Mouse (Mus musculus) liver, embryonic 16.5 days (tissue): Measurements from ENCODE around the gene Cdh13. TPM values are rescaled to one million over a fixed set of nuclear protein-coding genes. Genes with fewer than 3 reads are reported as not detected.

Source experiments
- ATAC-seq: fragments of 200-750 bp; cut with Nextera tagmentation; 2 replicates; pipeline ENCODE4 v1.8.0; 2017; ENCODE audit warnings: low read depth, mild to moderate bottlenecking, moderate number of reproducible peaks, moderate library complexity
- H3K27ac ChIP-seq: fragments of 300-500 bp; sonication (generic); 2 replicates; pipeline ENCODE4 v1.5.1; 2014; ENCODE audit warnings: mild to moderate bottlenecking, low read length
- H3K27me3 ChIP-seq: fragments of 300-500 bp; sonication (generic); 2 replicates; pipeline ENCODE4 v1.6.1; 2014; ENCODE audit warnings: low read depth, low read length, mixed read lengths; ENCODE audit not compliant: control insufficient read depth, insufficient read depth
- H3K36me3 ChIP-seq: fragments of 300-500 bp; sonication (generic); 2 replicates; pipeline ENCODE4 v1.6.1; 2014; ENCODE audit warnings: mild to moderate bottlenecking; ENCODE audit not compliant: control insufficient read depth, insufficient read depth
- H3K4me1 ChIP-seq: fragments of 300-500 bp; sonication (generic); 2 replicates; pipeline ENCODE4 v1.6.1; 2014; ENCODE audit warnings: low read depth, low read length, mixed read lengths; ENCODE audit not compliant: control insufficient read depth
- H3K4me2 ChIP-seq: fragments of 300-500 bp; sonication (generic); 2 replicates; pipeline ENCODE4 v1.6.1; 2014; ENCODE audit warnings: low read depth, low read length, mixed read lengths
- H3K4me3 ChIP-seq: fragments of 300-500 bp; sonication (generic); 2 replicates; pipeline ENCODE4 v1.5.1; 2014; ENCODE audit warnings: low read depth, mild to moderate bottlenecking, low read length
- H3K9ac ChIP-seq: fragments of 300-500 bp; sonication (generic); 2 replicates; pipeline ENCODE4 v1.6.1; 2014; ENCODE audit warnings: low read depth, low read length
- H3K9me3 ChIP-seq: fragments of 300-500 bp; sonication (generic); replicated peaks from 2 replicates; pipeline ENCODE4 v1.6.1; 2016; ENCODE audit warnings: low read length; ENCODE audit not compliant: control insufficient read depth
- WGBS: fragments of 180-500 bp; shearing (Covaris S2); extraction: QIAGEN DNeasy Blood & Tissue Kit; methylation state at CpG from one replicate; pipeline ENCODE4 v1.1.7; 2014; ENCODE audit not compliant: insufficient replicate concordance; 5-methylcytosine and 5-hydroxymethylcytosine counted together
- polyA plus RNA-seq: library from polyadenylated mRNA; unstranded; fragments of >200 nt; fragmentation: Nextera tagmentation; extraction: Ambion mirVana; gene quantifications from 2 replicates; pipeline ENCODE4 v1.2.1, GENCODE M21; 2015

The Cdh13 gene
- polyA plus RNA-seq, 1 experiment from 2014 or later, result 1.0 TPM

DNA sequence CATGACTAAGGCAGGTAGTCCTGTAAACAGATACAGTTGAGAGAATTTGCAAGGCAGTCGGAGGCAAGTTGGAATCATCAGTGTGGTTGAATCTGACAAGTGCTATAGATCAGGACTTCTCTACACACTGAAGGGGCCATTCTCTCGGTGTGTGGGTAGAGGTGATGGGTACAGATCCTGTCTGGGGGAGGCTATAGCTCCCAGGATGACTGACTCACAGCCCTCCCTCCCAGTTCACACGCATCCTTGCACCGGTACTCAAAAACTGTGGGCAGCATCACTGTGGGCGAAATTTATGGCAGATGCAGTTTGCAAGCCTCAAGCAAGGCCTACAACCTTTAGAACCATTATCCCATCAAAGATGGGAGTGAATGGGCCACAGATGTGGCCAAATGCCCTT is 381.5 kb downstream of the Cdh13 start:
- no peak overlapping the region for H3K9ac ChIP-seq
- no peak overlapping the region for H3K4me3 ChIP-seq
- no peaks in the 10 kb centered on the region for H3K4me1 ChIP-seq
- no peak overlapping the region for H3K27ac ChIP-seq
- no peak overlapping the region for H3K4me2 ChIP-seq
- ATAC-seq, result no peak
- H3K36me3 ChIP-seq, result no peaks in the 10 kb centered on the region
- peaks cover 2% of the 10 kb centered on the region for H3K9me3 ChIP-seq
- whole genome bisulfite sequencing, result 76% methylated on average over 5 of the region's 5 CpGs
- no peaks in the 10 kb centered on the region for H3K27me3 ChIP-seq

DNA sequence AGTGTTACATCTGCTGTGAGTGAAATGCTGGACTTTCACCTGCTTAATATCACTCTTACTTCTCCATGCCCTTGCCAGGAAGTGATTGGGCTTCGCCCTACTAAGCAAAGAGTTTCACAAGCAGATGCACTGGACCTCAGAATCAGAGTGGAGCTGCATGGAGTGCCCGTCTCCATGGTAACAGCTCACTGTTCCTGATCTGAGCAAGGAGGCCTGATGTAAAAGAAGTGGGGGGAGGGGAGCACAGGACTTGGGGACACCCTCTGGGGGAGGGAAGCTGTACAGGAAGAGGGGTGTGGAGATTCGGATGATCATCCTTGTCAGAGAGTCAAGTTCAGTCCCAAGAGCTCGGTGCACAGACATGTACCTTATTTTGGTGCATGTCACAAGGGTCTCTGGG is 384.2 kb downstream of the Cdh13 start:
- no peak for ATAC-seq
- Histone ChIP-seq H3K36me3 (no peaks in the 10 kb centered on the region), H3K4me3 (no peak overlapping the region), H3K9ac (no peak overlapping the region), H3K4me1 (no peaks in the 10 kb centered on the region), H3K27ac (no peak overlapping the region), H3K9me3 (peaks cover 2% of the 10 kb centered on the region), H3K4me2 (no peak overlapping the region), H3K27me3 (no peaks in the 10 kb centered on the region)
- whole genome bisulfite sequencing, result 68% methylated on average over 4 of the region's 4 CpGs

DNA sequence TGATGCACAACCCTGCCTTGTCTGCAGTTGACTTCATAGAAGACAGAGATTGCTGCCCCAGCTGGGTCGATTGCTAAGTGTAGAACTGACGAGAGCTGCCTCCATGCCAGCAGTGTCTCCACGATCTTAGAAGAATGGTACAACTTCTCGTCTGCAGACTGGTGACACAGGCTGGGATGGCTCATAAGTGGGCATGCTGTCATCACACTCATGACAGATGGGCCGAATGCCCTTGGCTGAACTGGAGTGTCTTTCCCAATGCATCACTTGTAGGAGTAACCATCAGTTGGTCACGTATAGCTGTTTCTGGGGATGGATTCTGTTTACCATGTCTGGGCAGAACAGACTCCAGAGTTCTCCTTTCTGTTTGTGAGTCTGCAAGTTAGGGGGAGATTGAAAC is 392.7 kb downstream of the Cdh13 start:
- Histone ChIP-seq H3K4me1 (no peaks in the 10 kb centered on the region), H3K27me3 (no peaks in the 10 kb centered on the region), H3K4me2 (no peak overlapping the region), H3K4me3 (no peak overlapping the region), H3K9ac (no peak overlapping the region), H3K36me3 (no peaks in the 10 kb centered on the region), H3K27ac (no peak overlapping the region), H3K9me3 (no peaks in the 10 kb centered on the region)
- ATAC-seq, result no peak
- whole genome bisulfite sequencing, result 69% methylated on average over 6 of the region's 6 CpGs

DNA sequence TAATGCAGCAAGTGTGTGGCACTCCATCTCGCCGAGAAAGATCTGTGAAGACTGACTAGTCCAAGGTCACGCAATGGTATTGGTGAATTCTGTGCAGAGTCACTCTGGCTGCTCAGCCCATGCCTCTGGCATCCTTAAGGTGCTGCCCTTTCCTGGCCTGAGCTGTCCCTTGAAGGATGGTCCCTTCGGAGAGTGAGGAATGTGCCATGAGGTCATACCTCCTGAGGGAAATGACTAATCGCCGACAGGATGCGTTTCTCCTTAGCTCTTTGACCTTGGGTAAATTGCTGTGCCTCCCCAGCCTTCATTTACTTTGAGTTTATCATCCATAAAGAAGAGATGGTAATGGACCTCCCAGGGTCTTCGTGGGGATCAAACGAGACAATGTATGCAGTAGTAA is 395.8 kb downstream of the Cdh13 start:
- no peak overlapping the region for H3K4me2 ChIP-seq
- no peak overlapping the region for H3K4me3 ChIP-seq
- no peak overlapping the region for H3K9ac ChIP-seq
- H3K27ac ChIP-seq, result no peak overlapping the region
- ATAC-seq, result no peak
- H3K27me3 ChIP-seq, result no peaks in the 10 kb centered on the region
- H3K4me1 ChIP-seq, result no peaks in the 10 kb centered on the region
- no peaks in the 10 kb centered on the region for H3K36me3 ChIP-seq
- WGBS, result 51% methylated on average over 9 of the region's 9 CpGs
- H3K9me3 ChIP-seq, result no peaks in the 10 kb centered on the region

DNA sequence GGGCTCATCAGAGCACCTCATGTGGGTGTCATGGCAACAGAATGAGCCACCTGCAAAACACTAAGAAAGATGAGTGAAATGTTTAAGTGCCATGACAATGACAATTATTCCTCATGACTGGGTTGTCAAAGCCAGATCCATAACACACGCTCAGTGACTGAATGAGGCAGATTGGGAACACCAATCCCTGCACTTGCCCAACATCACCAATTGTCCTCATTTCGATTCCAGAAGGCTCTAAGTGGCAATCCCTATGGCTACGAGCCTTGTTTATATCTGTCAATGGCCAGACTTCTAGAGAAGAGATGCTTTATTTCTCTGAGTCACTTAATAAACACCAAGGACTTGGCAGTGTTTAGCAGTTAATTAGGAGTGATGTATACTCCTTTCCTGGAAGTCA is 399.9 kb downstream of the Cdh13 start:
- Histone ChIP-seq H3K27me3 (no peaks in the 10 kb centered on the region), H3K36me3 (no peaks in the 10 kb centered on the region), H3K4me3 (no peak overlapping the region), H3K9ac (no peak overlapping the region), H3K27ac (no peak overlapping the region), H3K9me3 (no peaks in the 10 kb centered on the region), H3K4me1 (no peaks in the 10 kb centered on the region), H3K4me2 (no peak overlapping the region)
- 48% methylated on average over 3 of the region's 3 CpGs for WGBS
- no peak for ATAC-seq

DNA sequence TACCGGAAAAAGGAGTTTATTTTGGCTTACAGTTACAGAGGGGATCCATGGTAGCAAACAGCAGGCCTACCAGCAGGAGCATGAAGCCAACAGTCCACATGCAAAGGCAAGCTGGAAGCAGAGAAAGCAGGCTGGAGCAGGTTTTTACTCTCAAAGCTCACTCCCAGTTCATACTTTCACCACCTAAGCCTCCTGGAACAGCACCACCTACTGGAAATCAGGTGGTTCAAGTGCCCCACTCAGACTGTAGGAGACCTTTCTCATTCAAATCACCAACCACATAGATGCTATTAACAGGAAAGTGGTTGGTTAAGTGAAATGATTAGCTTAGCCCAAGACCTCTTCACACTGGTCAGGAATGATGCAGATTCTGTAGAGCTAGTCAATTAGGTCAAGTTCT is 402.3 kb downstream of the Cdh13 start:
- Histone ChIP-seq H3K4me2 (no peak overlapping the region), H3K27ac (no peak overlapping the region), H3K9ac (no peak overlapping the region), H3K36me3 (no peaks in the 10 kb centered on the region), H3K27me3 (no peaks in the 10 kb centered on the region), H3K9me3 (no peaks in the 10 kb centered on the region), H3K4me3 (no peak overlapping the region), H3K4me1 (no peaks in the 10 kb centered on the region)
- WGBS, result 70% methylated on average over 1 of the region's 1 CpGs
- ATAC-seq, result no peak

DNA sequence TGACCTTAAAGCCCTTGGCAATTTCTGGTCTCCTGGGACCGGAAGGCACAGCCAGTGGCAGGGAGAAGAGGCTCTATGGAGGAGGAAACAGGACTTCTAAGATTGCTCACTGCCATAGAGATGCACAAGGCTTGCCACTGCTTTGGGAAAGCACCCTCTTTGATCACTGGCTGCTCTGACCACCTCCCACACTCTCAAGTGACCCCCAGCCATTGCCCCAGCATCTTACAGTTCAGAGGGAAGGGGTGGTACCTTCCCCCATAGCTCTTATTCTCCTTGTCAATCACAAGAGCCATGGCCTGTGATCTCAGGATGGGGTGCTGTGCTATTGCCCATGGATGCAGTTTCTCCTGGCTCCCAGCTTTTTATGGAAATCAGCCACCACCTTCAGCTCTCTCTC is 406.3 kb downstream of the Cdh13 start:
- Histone ChIP-seq H3K4me2 (no peak overlapping the region), H3K36me3 (no peaks in the 10 kb centered on the region), H3K27me3 (no peaks in the 10 kb centered on the region), H3K27ac (no peak overlapping the region), H3K4me1 (no peaks in the 10 kb centered on the region), H3K4me3 (no peak overlapping the region), H3K9me3 (no peaks in the 10 kb centered on the region), H3K9ac (no peak overlapping the region)
- ATAC-seq, result no peak
- 36% methylated on average over 1 of the region's 1 CpGs for WGBS

DNA sequence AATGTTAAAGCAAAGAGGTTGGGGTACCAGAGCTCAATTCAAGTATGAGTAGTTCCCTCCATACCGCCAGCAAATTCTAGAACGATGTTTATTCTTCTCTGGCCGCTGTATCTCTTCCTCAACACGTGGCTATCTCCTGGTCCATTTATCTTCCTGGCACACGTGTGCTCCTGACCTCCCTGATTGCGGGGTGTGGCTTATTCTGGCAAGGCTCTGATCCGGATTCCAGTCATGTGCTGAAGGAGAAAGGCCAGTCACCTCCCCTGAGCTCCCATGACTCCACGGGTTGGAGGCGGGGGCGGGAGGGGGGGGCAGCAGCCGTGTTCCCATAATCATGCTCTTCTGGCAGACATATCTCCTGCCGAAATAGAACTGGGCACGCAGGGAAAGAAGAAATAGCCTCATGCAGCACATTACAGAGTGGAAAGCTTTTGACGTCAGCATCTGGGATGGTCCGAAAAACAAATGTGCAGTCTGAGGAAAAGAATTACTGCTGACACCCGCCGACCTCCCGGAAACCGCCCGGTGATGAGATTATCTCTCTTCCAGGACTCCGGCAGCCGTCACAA is 417.9 kb downstream of the Cdh13 start:
- no peak overlapping the region for H3K27ac ChIP-seq
- H3K36me3 ChIP-seq, result no peaks in the 10 kb centered on the region
- no peaks in the 10 kb centered on the region for H3K4me1 ChIP-seq
- H3K4me3 ChIP-seq, result no peak overlapping the region
- no peaks in the 10 kb centered on the region for H3K9me3 ChIP-seq
- H3K9ac ChIP-seq, result no peak overlapping the region
- peak; percentile 43; the same call in 1 of the 2 replicates for ATAC-seq
- no peak overlapping the region for H3K4me2 ChIP-seq
- 60% methylated on average over 22 of the region's 22 CpGs for WGBS
- no peaks in the 10 kb centered on the region for H3K27me3 ChIP-seq

DNA sequence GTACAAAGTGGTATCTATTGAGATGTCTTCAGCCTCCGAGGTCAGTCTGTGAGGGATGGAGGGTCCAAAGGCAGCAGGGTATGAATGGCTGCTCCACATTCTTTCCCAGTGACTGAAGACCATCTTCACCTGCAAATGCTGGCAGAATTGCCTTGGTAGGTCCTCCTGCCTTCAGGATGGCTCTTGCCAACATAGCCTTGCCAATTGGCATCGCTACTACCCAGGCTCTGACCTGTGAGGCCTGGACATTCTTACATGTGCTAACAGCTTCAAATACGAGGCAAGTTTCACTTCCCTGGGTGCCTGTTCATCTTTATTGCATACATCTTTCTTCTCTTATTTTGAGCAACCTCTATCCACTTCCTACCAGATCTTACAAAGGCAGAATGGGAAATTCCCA is 425.8 kb downstream of the Cdh13 start:
- no peaks in the 10 kb centered on the region for H3K27me3 ChIP-seq
- ATAC-seq, result no peak
- H3K4me1 ChIP-seq, result no peaks in the 10 kb centered on the region
- no peaks in the 10 kb centered on the region for H3K36me3 ChIP-seq
- no peaks in the 10 kb centered on the region for H3K9me3 ChIP-seq
- no peak overlapping the region for H3K9ac ChIP-seq
- H3K4me2 ChIP-seq, result no peak overlapping the region
- no peak overlapping the region for H3K27ac ChIP-seq
- no peak overlapping the region for H3K4me3 ChIP-seq
- 56% methylated on average over 3 of the region's 3 CpGs for WGBS
